In genomic region chr6:51378436-51378835, GRCm38 (mm10) we compare ENCODE assay signal across 12 mouse cellular contexts. TPM values are rescaled to one million over a fixed set of nuclear protein-coding genes. Genes with fewer than 3 reads are reported as not detected.
DNase-seq lines count a peak whose midpoint lies in the region; ATAC-seq and TF ChIP-seq lines count a peak whose summit lies in the region.
"Had no signal": no experiment of that assay in that cellular context is flagged by ENCODE, and none has a peak within 500 bp of the region (broad histone marks: within the 10 kb centered on the region; RNA-seq: fewer than 3 reads in every experiment).

No protein-coding gene starts in this region.

- no peak for TF ChIP-seq EP300 in MEL (IDR thresholded peaks at IDR 0.05; ENCODE audit: low read depth in 1 of 2, low read length in 2 of 2)

- no peaks in the 10 kb centered on the region for H3K36me3 ChIP-seq in lung, embryonic 14.5 days (ENCODE audit: insufficient read depth)
- peaks cover 0 to 13% of the 10 kb centered on the region in 2 experiments; a peak in 2 of 4 replicates for H3K36me3 ChIP-seq in MEL (ENCODE audit: control insufficient read depth in 1 of 2, insufficient read depth in 2 of 2, low read length in 2 of 2)
- H3K36me3 ChIP-seq in hindbrain, embryonic 10.5 days: no peaks in the 10 kb centered on the region
- no peaks in the 10 kb centered on the region for H3K36me3 ChIP-seq in midbrain, embryonic 14.5 days (ENCODE audit: control insufficient read depth, insufficient read depth, low read length)
- H3K36me3 ChIP-seq: liver, embryonic 12.5 days had no signal

- no peaks in the 10 kb centered on the region for H3K9me3 ChIP-seq in lung, embryonic 14.5 days (ENCODE audit: low read depth, low read length)
- H3K9me3 ChIP-seq in MEL (replicated peaks; ENCODE audit: insufficient read depth, low read length): no peaks in the 10 kb centered on the region
- no peaks in the 10 kb centered on the region for H3K9me3 ChIP-seq in hindbrain, embryonic 10.5 days
- no peaks in the 10 kb centered on the region for H3K9me3 ChIP-seq in midbrain, embryonic 14.5 days (ENCODE audit: control insufficient read depth, low read length)
- H3K9me3 ChIP-seq: liver, embryonic 12.5 days had no signal

- 79% methylated on average over 3 of the region's 3 CpGs for WGBS in lung, embryonic 14.5 days
- WGBS in lung, adult 2 months: 88% methylated on average over 3 of the region's 3 CpGs
- 79% methylated on average over 3 of the region's 3 CpGs for WGBS in hindbrain, embryonic 10.5 days
- WGBS in midbrain, embryonic 14.5 days: 83% methylated on average over 3 of the region's 3 CpGs

- 0 out of 2 replicates have a peak, but pooled peaks have one; percentile 3 for TF ChIP-seq CTCF in lung, embryonic 14.5 days (IDR thresholded peaks at IDR 0.05; ENCODE audit: low read depth)
- TF ChIP-seq CTCF in lung, adult 2 months (IDR thresholded peaks at IDR 0.05; ENCODE audit: insufficient read depth, low read length): no peak
- TF ChIP-seq CTCF in MEL (IDR thresholded peaks at IDR 0.05 in 2 of 3, conservative IDR thresholded peaks at IDR 0.05 in 1 of 3; ENCODE audit: control insufficient read depth in 1 of 3, insufficient read depth in 1 of 3, low read depth in 2 of 3, low read length in 3 of 3, poor library complexity in 1 of 3, severe bottlenecking in 1 of 3): peak; percentile 18 to 51 (median 46); a peak in 5 of 6 replicates

- peak; percentile 33 for TF ChIP-seq RAD21 in MEL (IDR thresholded peaks at IDR 0.05; ENCODE audit: low read depth, low read length)

- no peaks in the 10 kb centered on the region for H3K27me3 ChIP-seq in lung, embryonic 14.5 days (ENCODE audit: insufficient read depth, low read length)
- peaks cover 0 to 2% of the 10 kb centered on the region in 2 experiments; a peak in 2 of 4 replicates for H3K27me3 ChIP-seq in MEL (ENCODE audit: control insufficient read depth in 1 of 2, insufficient read depth in 2 of 2, low read length in 2 of 2)
- 0 out of 2 replicates have a peak, but pooled peaks cover 10% of the 10 kb centered on the region for H3K27me3 ChIP-seq in hindbrain, embryonic 10.5 days (ENCODE audit: insufficient read depth, poor library complexity, severe bottlenecking)
- H3K27me3 ChIP-seq in midbrain, embryonic 14.5 days (ENCODE audit: control insufficient read depth, insufficient read depth, low read length): no peaks in the 10 kb centered on the region

- TF ChIP-seq POLR2A in lung, adult 2 months (IDR thresholded peaks at IDR 0.05; ENCODE audit: borderline replicate concordance, extremely low read depth, low read depth, low read length): no peak
- no peak for TF ChIP-seq POLR2A in MEL (IDR thresholded peaks at IDR 0.05; ENCODE audit: control insufficient read depth in 1 of 2, insufficient read depth in 1 of 2, low read depth in 1 of 2, low read length in 2 of 2, poor library complexity in 1 of 2)

- no peak overlapping the region for H3K4me3 ChIP-seq in lung, embryonic 14.5 days (ENCODE audit: low read depth, low read length)
- no peak overlapping the region for H3K4me3 ChIP-seq in lung, adult 2 months (replicated peaks; ENCODE audit: extremely low read depth, low read depth, low read length)
- no peak overlapping the region for H3K4me3 ChIP-seq in MEL (ENCODE audit: control insufficient read depth in 1 of 2, insufficient read depth in 1 of 2, low read depth in 2 of 2, low read length in 2 of 2)
- no peak overlapping the region for H3K4me3 ChIP-seq in hindbrain, embryonic 10.5 days
- H3K4me3 ChIP-seq in midbrain, embryonic 14.5 days (replicated peaks; ENCODE audit: low read depth, low read length): no peak overlapping the region
- H3K4me3 ChIP-seq: liver, embryonic 12.5 days had no signal

- ATAC-seq in lung, embryonic 14.5 days (ENCODE audit: insufficient read depth): no peak
- ATAC-seq in midbrain, embryonic 14.5 days (ENCODE audit: low FRiP score, low TSS enrichment): no peak
- ATAC-seq: liver, embryonic 12.5 days had no signal

- H3K79me2 ChIP-seq in MEL (ENCODE audit: control insufficient read depth, insufficient read depth, low read length, poor library complexity): peaks cover 3% of the 10 kb centered on the region; the same call in 1 of the 2 replicates

- no peak overlapping the region for H3K4me2 ChIP-seq in lung, embryonic 14.5 days
- no peak overlapping the region for H3K4me2 ChIP-seq in midbrain, embryonic 14.5 days (ENCODE audit: low read length)

- H3K27ac ChIP-seq in lung, embryonic 14.5 days (ENCODE audit: low read depth): no peak overlapping the region
- no peak overlapping the region for H3K27ac ChIP-seq in MEL (ENCODE audit: control insufficient read depth, low read depth, low read length)
- peak overlapping the region; percentile 99 for H3K27ac ChIP-seq in hindbrain, embryonic 10.5 days
- peak overlapping the region; percentile 98 for H3K27ac ChIP-seq in midbrain, embryonic 14.5 days (replicated peaks; ENCODE audit: low read depth, low read length)
- H3K27ac ChIP-seq: liver, embryonic 12.5 days had no signal

- no peak overlapping the region for H3K9ac ChIP-seq in lung, embryonic 14.5 days
- H3K9ac ChIP-seq in MEL (ENCODE audit: control insufficient read depth, low read depth, low read length, poor library complexity, severe bottlenecking): no peak overlapping the region
- no peak overlapping the region for H3K9ac ChIP-seq in midbrain, embryonic 14.5 days (replicated peaks; ENCODE audit: low read length)
- H3K9ac ChIP-seq: liver, embryonic 12.5 days had no signal

- no peak for DNase-seq in lung, embryonic 14.5 days
- DNase-seq in lung, adult 2 months: no peak
- DNase-seq in MEL (ENCODE audit: low read depth, low spot score): peak; percentile 52
- no peak for DNase-seq in hindbrain, embryonic 10.5 days (ENCODE audit: low spot score)
- DNase-seq in midbrain, embryonic 14.5 days: no peak
- DNase-seq in cerebellum, adult 11 months: no peak
- no peak for DNase-seq in adrenal gland, postnatal 4 days (ENCODE audit: low spot score in 2 of 2)
- no peak for DNase-seq in cerebellum, postnatal 36 days
- DNase-seq: cerebellum, adult 8-10 months; retina, postnatal 1 day had no signal

- H3K4me1 ChIP-seq in lung, embryonic 14.5 days (ENCODE audit: insufficient read depth): no peaks in the 10 kb centered on the region
- no peaks in the 10 kb centered on the region for H3K4me1 ChIP-seq in lung, adult 2 months (ENCODE audit: control insufficient read depth, insufficient read depth, low read length)
- peaks cover 0 to 7% of the 10 kb centered on the region in 2 experiments; a peak in 3 of 4 replicates for H3K4me1 ChIP-seq in MEL (ENCODE audit: control insufficient read depth in 1 of 2, insufficient read depth in 2 of 2, low read length in 2 of 2)
- H3K4me1 ChIP-seq in hindbrain, embryonic 10.5 days (replicated peaks): peaks cover 33% of the 10 kb centered on the region
- 0 out of 2 replicates have a peak, but pooled peaks cover 8% of the 10 kb centered on the region for H3K4me1 ChIP-seq in midbrain, embryonic 14.5 days (ENCODE audit: control insufficient read depth, insufficient read depth, low read length)

TF ChIP-seq in MEL, 35 proteins besides CTCF, POLR2A, EP300 and RAD21:
- TF ChIP-seq POLR2AphosphoS5 (IDR thresholded peaks at IDR 0.05; ENCODE audit: borderline replicate concordance, low read depth, low read length) (no peak), ETS1 (IDR thresholded peaks at IDR 0.05; ENCODE audit: low read depth, low read length) (no peak), ZC3H11A (IDR thresholded peaks at IDR 0.05; ENCODE audit: low read depth, low read length) (peak; percentile 9; the same call in 1 of the 2 replicates), HCFC1 (IDR thresholded peaks at IDR 0.05; ENCODE audit: low read depth, low read length) (no peak), MXI1 (IDR thresholded peaks at IDR 0.05; ENCODE audit: low read depth, low read length) (no peak), GATA1 (IDR thresholded peaks at IDR 0.05; ENCODE audit: low read depth, low read length) (no peak), POLR2AphosphoS2 (IDR thresholded peaks at IDR 0.05; ENCODE audit: low read length) (no peak), ELF1 (IDR thresholded peaks at IDR 0.05; ENCODE audit: low read depth, low read length) (no peak), SMC3 (IDR thresholded peaks at IDR 0.05; ENCODE audit: low read depth, low read length) (peak; percentile 58), MEF2A (IDR thresholded peaks at IDR 0.05; ENCODE audit: extremely low read depth, insufficient replicate concordance, low read depth, low read length, poor library complexity, severe bottlenecking) (no peak), MAZ (IDR thresholded peaks at IDR 0.05; ENCODE audit: low read depth, low read length) (no peak), TBP (IDR thresholded peaks at IDR 0.05; ENCODE audit: low read depth, low read length) (no peak), ZNF384 (IDR thresholded peaks at IDR 0.05; ENCODE audit: low read depth, low read length) (no peak), KAT2A (conservative IDR thresholded peaks at IDR 0.05; ENCODE audit: low read depth, low read length) (no peak), JUND (IDR thresholded peaks at IDR 0.05; ENCODE audit: low read depth, low read length) (no peak), UBTF (IDR thresholded peaks at IDR 0.05; ENCODE audit: borderline replicate concordance, insufficient read depth, low read depth, low read length) (no peak), TCF12 (IDR thresholded peaks at IDR 0.05; ENCODE audit: low read depth, low read length) (no peak), BHLHE40 (IDR thresholded peaks at IDR 0.05; ENCODE audit: borderline replicate concordance, low read depth, low read length) (no peak), TAL1 (IDR thresholded peaks at IDR 0.05; ENCODE audit: low read length) (no peak), MYC (IDR thresholded peaks at IDR 0.05; ENCODE audit: low read depth, low read length) (0 out of 2 replicates have a peak, but pooled peaks have one; percentile 28), ZKSCAN1 (IDR thresholded peaks at IDR 0.05; ENCODE audit: low read depth, low read length) (no peak)

RNA-seq across cellular contexts. Expression of gene Nfe2l3, which starts 54.0 kb away (rescaled TPM):
- 2.8 and 3.1 TPM in 2 replicates for polyA plus RNA-seq in lung, embryonic 14.5 days (2014; fragmentation: Nextera tagmentation; extraction: Ambion mirVana)
- 3.0 and 3.5 TPM in 2 replicates for polyA plus RNA-seq in lung, adult 2 months (2012; rRNA removed)
- 0.07 and 0.15 TPM in 2 replicates for total RNA-seq in MEL (2012; rRNA removed)
- under 1 TPM in 1 of 2 experiments, not detected in 1; 0.21 TPM for polyA plus RNA-seq in MEL (2012; ENCODE audit: insufficient read depth in 1 of 2, insufficient read length in 2 of 2, low read depth in 1 of 2, low replicate concordance in 2 of 2, missing spikeins in 1 of 2)
- polyA plus RNA-seq in hindbrain, embryonic 10.5 days (2016; fragmentation: Nextera tagmentation; extraction: Ambion mirVana): 1.6 and 2.1 TPM in 2 replicates
- 8.2 and 9.0 TPM in 2 replicates for polyA plus RNA-seq in midbrain, embryonic 14.5 days (2014; fragmentation: Nextera tagmentation; extraction: Ambion mirVana)
- 1 to 10 TPM in 1 of 2 experiments, under 1 TPM in 1; 0.96 to 2.1 TPM for total RNA-seq in adrenal gland, postnatal 4 days (2021)
- total RNA-seq: granulocyte monocyte progenitor cell, adult 5-6 weeks had no signal

Comparison
In these comparisons a context has a peak if more than half of its experiments do, and no peak if none do; other contexts are left out.
1. H3K27ac ChIP-seq: peak in hindbrain, embryonic 10.5 days (single experiment) and midbrain, embryonic 14.5 days (single experiment); none in lung, embryonic 14.5 days (single experiment) and MEL (single experiment).